Mouse (Mus musculus): Measurements from ENCODE around the gene Prok1. TPM values are rescaled to one million over a fixed set of nuclear protein-coding genes. Genes with fewer than 3 reads are reported as not detected.

Gene Prok1
- polyA plus RNA-seq, 1 experiment from 2014 or later, result not detected

GRCm38 (mm10) chr3:107252035-107252434 lies 12.5 kb upstream of the Prok1 start:
- H3K4me2 ChIP-seq (ENCODE audit: low read depth, severe bottlenecking), result no peak overlapping the region
- H3K9me3 ChIP-seq (ENCODE audit: control insufficient read depth, low read length), result no peaks in the 10 kb centered on the region
- H3K9ac ChIP-seq (ENCODE audit: low read length), result no peak overlapping the region
- no peaks in the 10 kb centered on the region for H3K36me3 ChIP-seq (ENCODE audit: control insufficient read depth, insufficient read depth, low read length)
- no peak overlapping the region for H3K27ac ChIP-seq (replicated peaks; ENCODE audit: low read depth, low read length)
- no peak overlapping the region for H3K4me3 ChIP-seq (ENCODE audit: low read depth, low read length)
- ATAC-seq (ENCODE audit: insufficient number of reproducible peaks, low FRiP score, low TSS enrichment, low read depth) (no peak), DNase-seq (ENCODE audit: low spot score) (no peak)
- no peaks in the 10 kb centered on the region for H3K27me3 ChIP-seq (ENCODE audit: control insufficient read depth, insufficient read depth, low read length)
- no peaks in the 10 kb centered on the region for H3K4me1 ChIP-seq (ENCODE audit: control insufficient read depth, insufficient read depth, low read length)
- WGBS, result 83% methylated on average over 4 of the region's 4 CpGs

GRCm38 (mm10) chr3:107250320-107250719 lies 10.8 kb upstream of the Prok1 start:
- Histone ChIP-seq H3K36me3 (ENCODE audit: control insufficient read depth, insufficient read depth, low read length) (no peaks in the 10 kb centered on the region), H3K9ac (ENCODE audit: low read length) (no peak overlapping the region), H3K27me3 (ENCODE audit: control insufficient read depth, insufficient read depth, low read length) (no peaks in the 10 kb centered on the region), H3K9me3 (ENCODE audit: control insufficient read depth, low read length) (no peaks in the 10 kb centered on the region), H3K4me1 (ENCODE audit: control insufficient read depth, insufficient read depth, low read length) (no peaks in the 10 kb centered on the region), H3K4me2 (ENCODE audit: low read depth, severe bottlenecking) (no peak overlapping the region), H3K27ac (replicated peaks; ENCODE audit: low read depth, low read length) (no peak overlapping the region), H3K4me3 (ENCODE audit: low read depth, low read length) (no peak overlapping the region)
- WGBS, result 18% methylated on average over 2 of the region's 2 CpGs
- ATAC-seq (ENCODE audit: insufficient number of reproducible peaks, low FRiP score, low TSS enrichment, low read depth), result no peak
- no peak for DNase-seq (ENCODE audit: low spot score)

GRCm38 (mm10) chr3:107249042-107249441 lies 9.5 kb upstream of the Prok1 start:
- H3K4me1 ChIP-seq (ENCODE audit: control insufficient read depth, insufficient read depth, low read length), result no peaks in the 10 kb centered on the region
- no peak overlapping the region for H3K27ac ChIP-seq (replicated peaks; ENCODE audit: low read depth, low read length)
- no peaks in the 10 kb centered on the region for H3K27me3 ChIP-seq (ENCODE audit: control insufficient read depth, insufficient read depth, low read length)
- ATAC-seq (ENCODE audit: insufficient number of reproducible peaks, low FRiP score, low TSS enrichment, low read depth) (no peak), DNase-seq (ENCODE audit: low spot score) (no peak)
- 70% methylated on average over 3 of the region's 3 CpGs for WGBS
- H3K9me3 ChIP-seq (ENCODE audit: control insufficient read depth, low read length), result no peaks in the 10 kb centered on the region
- no peak overlapping the region for H3K9ac ChIP-seq (ENCODE audit: low read length)
- no peak overlapping the region for H3K4me2 ChIP-seq (ENCODE audit: low read depth, severe bottlenecking)
- H3K4me3 ChIP-seq (ENCODE audit: low read depth, low read length), result no peak overlapping the region
- no peaks in the 10 kb centered on the region for H3K36me3 ChIP-seq (ENCODE audit: control insufficient read depth, insufficient read depth, low read length)

- Histone ChIP-seq H3K4me3 (ENCODE audit: low read depth, low read length) (no peak overlapping the region), H3K27ac (replicated peaks; ENCODE audit: low read depth, low read length) (no peak overlapping the region), H3K4me2 (ENCODE audit: low read depth, severe bottlenecking) (no peak overlapping the region), H3K27me3 (ENCODE audit: control insufficient read depth, insufficient read depth, low read length) (no peaks in the 10 kb centered on the region), H3K9ac (ENCODE audit: low read length) (no peak overlapping the region), H3K36me3 (ENCODE audit: control insufficient read depth, insufficient read depth, low read length) (no peaks in the 10 kb centered on the region), H3K9me3 (ENCODE audit: control insufficient read depth, low read length) (no peaks in the 10 kb centered on the region), H3K4me1 (ENCODE audit: control insufficient read depth, insufficient read depth, low read length) (peaks cover 1% of the 10 kb centered on the region; the same call in 1 of the 2 replicates)
- ATAC-seq (ENCODE audit: insufficient number of reproducible peaks, low FRiP score, low TSS enrichment, low read depth) (no peak), DNase-seq (ENCODE audit: low spot score) (no peak)
- WGBS, result 78% methylated on average over 6 of the region's 6 CpGs
Observed at GRCm38 (mm10) chr3:107246876-107247275, 7.4 kb upstream of the Prok1 start.

GRCm38 (mm10) chr3:107241389-107242094 lies 2.0 kb upstream of the Prok1 start:
- H3K4me1 ChIP-seq (ENCODE audit: control insufficient read depth, insufficient read depth, low read length), result peaks cover 2% of the 10 kb centered on the region; the same call in 1 of the 2 replicates
- no peak overlapping the region for H3K4me3 ChIP-seq (ENCODE audit: low read depth, low read length)
- WGBS, result 50% methylated on average over 14 of the region's 14 CpGs
- H3K27ac ChIP-seq (replicated peaks; ENCODE audit: low read depth, low read length), result no peak overlapping the region
- ATAC-seq (ENCODE audit: insufficient number of reproducible peaks, low FRiP score, low TSS enrichment, low read depth), result no peak
- H3K36me3 ChIP-seq (ENCODE audit: control insufficient read depth, insufficient read depth, low read length), result no peaks in the 10 kb centered on the region
- no peaks in the 10 kb centered on the region for H3K27me3 ChIP-seq (ENCODE audit: control insufficient read depth, insufficient read depth, low read length)
- H3K9ac ChIP-seq (ENCODE audit: low read length), result no peak overlapping the region
- DNase-seq (ENCODE audit: low spot score), result no peak
- no peaks in the 10 kb centered on the region for H3K9me3 ChIP-seq (ENCODE audit: control insufficient read depth, low read length)
- H3K4me2 ChIP-seq (ENCODE audit: low read depth, severe bottlenecking), result no peak overlapping the region

- no peak overlapping the region for H3K4me3 ChIP-seq (ENCODE audit: low read depth, low read length)
- H3K4me1 ChIP-seq (ENCODE audit: control insufficient read depth, insufficient read depth, low read length), result peaks cover 2% of the 10 kb centered on the region; the same call in 1 of the 2 replicates
- ATAC-seq (ENCODE audit: insufficient number of reproducible peaks, low FRiP score, low TSS enrichment, low read depth) (no peak), DNase-seq (ENCODE audit: low spot score) (no peak)
- H3K36me3 ChIP-seq (ENCODE audit: control insufficient read depth, insufficient read depth, low read length), result no peaks in the 10 kb centered on the region
- H3K27me3 ChIP-seq (ENCODE audit: control insufficient read depth, insufficient read depth, low read length), result no peaks in the 10 kb centered on the region
- H3K4me2 ChIP-seq (ENCODE audit: low read depth, severe bottlenecking), result no peak overlapping the region
- H3K27ac ChIP-seq (replicated peaks; ENCODE audit: low read depth, low read length), result no peak overlapping the region
- no peaks in the 10 kb centered on the region for H3K9me3 ChIP-seq (ENCODE audit: control insufficient read depth, low read length)
- no peak overlapping the region for H3K9ac ChIP-seq (ENCODE audit: low read length)
- WGBS, result 86% methylated on average over 8 of the region's 8 CpGs
Observed at GRCm38 (mm10) chr3:107238471-107238980, 981 bp downstream of the Prok1 start.

GRCm38 (mm10) chr3:107238051-107238450 lies 1.5 kb downstream of the Prok1 start:
- H3K36me3 ChIP-seq (ENCODE audit: control insufficient read depth, insufficient read depth, low read length), result no peaks in the 10 kb centered on the region
- no peak overlapping the region for H3K9ac ChIP-seq (ENCODE audit: low read length)
- H3K27me3 ChIP-seq (ENCODE audit: control insufficient read depth, insufficient read depth, low read length), result no peaks in the 10 kb centered on the region
- DNase-seq (ENCODE audit: low spot score), result no peak
- no peak overlapping the region for H3K27ac ChIP-seq (replicated peaks; ENCODE audit: low read depth, low read length)
- H3K4me1 ChIP-seq (ENCODE audit: control insufficient read depth, insufficient read depth, low read length), result peaks cover 2% of the 10 kb centered on the region; the same call in 1 of the 2 replicates
- no peak for ATAC-seq (ENCODE audit: insufficient number of reproducible peaks, low FRiP score, low TSS enrichment, low read depth)
- H3K9me3 ChIP-seq (ENCODE audit: control insufficient read depth, low read length), result no peaks in the 10 kb centered on the region
- no peak overlapping the region for H3K4me2 ChIP-seq (ENCODE audit: low read depth, severe bottlenecking)
- no peak overlapping the region for H3K4me3 ChIP-seq (ENCODE audit: low read depth, low read length)
- WGBS, result 50% methylated on average over 2 of the region's 2 CpGs

GRCm38 (mm10) chr3:107233945-107234344 lies 5.6 kb downstream of the Prok1 start:
- WGBS, result 33% methylated on average over 2 of the region's 2 CpGs
- Histone ChIP-seq H3K4me3 (ENCODE audit: low read depth, low read length) (no peak overlapping the region), H3K27ac (replicated peaks; ENCODE audit: low read depth, low read length) (no peak overlapping the region), H3K27me3 (ENCODE audit: control insufficient read depth, insufficient read depth, low read length) (no peaks in the 10 kb centered on the region; the same call in 1 of the 2 replicates), H3K4me2 (ENCODE audit: low read depth, severe bottlenecking) (no peak overlapping the region), H3K4me1 (ENCODE audit: control insufficient read depth, insufficient read depth, low read length) (no peaks in the 10 kb centered on the region), H3K9ac (ENCODE audit: low read length) (no peak overlapping the region), H3K36me3 (ENCODE audit: control insufficient read depth, insufficient read depth, low read length) (no peaks in the 10 kb centered on the region), H3K9me3 (ENCODE audit: control insufficient read depth, low read length) (no peaks in the 10 kb centered on the region)
- DNase-seq (ENCODE audit: low spot score), result no peak
- ATAC-seq (ENCODE audit: insufficient number of reproducible peaks, low FRiP score, low TSS enrichment, low read depth), result no peak

Data from limb, embryonic 11.5 days (tissue).